Mouse (Mus musculus) kidney, adult 8-10 months (tissue): ENCODE results near the gene Pold1.

Experiments
- DNase-seq, 2 experiments: peaks; one replicate each; pipeline ENCODE4 v3.0.0; 2022

The Pold1 gene

GRCm38 (mm10) chr7:44548497-44549087 is at the start of gene Pold1:
Pold1 (minus strand) TSS chr7:44548849.
- peak; percentile 99 to 100 for DNase-seq

GRCm38 (mm10) chr7:44598336-44598735 is 49.7 kb upstream of the Pold1 start:
- no peak for DNase-seq

- DNase-seq, result no peak
Observed at GRCm38 (mm10) chr7:44597666-44598065, 49.0 kb upstream of the Pold1 start.

- no peak for DNase-seq
Observed at GRCm38 (mm10) chr7:44596996-44597538, 48.4 kb upstream of the Pold1 start.

- no peak for DNase-seq
Observed at GRCm38 (mm10) chr7:44596051-44596450, 47.4 kb upstream of the Pold1 start.

- no peak for DNase-seq
Observed at GRCm38 (mm10) chr7:44595131-44595561, 46.5 kb upstream of the Pold1 start.

- no peak for DNase-seq
Observed at GRCm38 (mm10) chr7:44594291-44594690, 45.6 kb upstream of the Pold1 start.

- DNase-seq, result peak; percentile 75 to 88
Observed at GRCm38 (mm10) chr7:44593775-44594174, 45.1 kb upstream of the Pold1 start.

- DNase-seq, result no peak
Observed at GRCm38 (mm10) chr7:44593051-44593450, 44.4 kb upstream of the Pold1 start.

- peak in 1 of 2 experiments; percentile 19 for DNase-seq
Observed at GRCm38 (mm10) chr7:44591348-44592116, 42.9 kb upstream of the Pold1 start.

GRCm38 (mm10) chr7:44590402-44591347 is 42.0 kb upstream of the Pold1 start, which contains the start of gene Kcnc3:
Kcnc3 (plus strand) TSS chr7:44590664.
- DNase-seq, result peak; percentile 95 to 98

- DNase-seq, result peak; percentile 51 to 59
Observed at GRCm38 (mm10) chr7:44589946-44590345, 41.3 kb upstream of the Pold1 start.

- peak; percentile 93 for DNase-seq
Observed at GRCm38 (mm10) chr7:44589149-44589548, 40.5 kb upstream of the Pold1 start.

GRCm38 (mm10) chr7:44588338-44588737 is 39.7 kb upstream of the Pold1 start:
- DNase-seq, result no peak

- no peak for DNase-seq
Observed at GRCm38 (mm10) chr7:44587676-44588075, 39.0 kb upstream of the Pold1 start.

- DNase-seq, result no peak
Observed at GRCm38 (mm10) chr7:44586930-44587329, 38.3 kb upstream of the Pold1 start.

GRCm38 (mm10) chr7:44586518-44586917 is 37.9 kb upstream of the Pold1 start:
- DNase-seq, result no peak

GRCm38 (mm10) chr7:44585606-44586005 is 37.0 kb upstream of the Pold1 start:
- DNase-seq, result no peak

GRCm38 (mm10) chr7:44584921-44585320 is 36.3 kb upstream of the Pold1 start:
- no peak for DNase-seq

- DNase-seq, result no peak
Observed at GRCm38 (mm10) chr7:44584265-44584804, 35.7 kb upstream of the Pold1 start.

- DNase-seq, result no peak
Observed at GRCm38 (mm10) chr7:44583146-44583545, 34.5 kb upstream of the Pold1 start.

GRCm38 (mm10) chr7:44582709-44583108 is 34.1 kb upstream of the Pold1 start:
- no peak for DNase-seq

GRCm38 (mm10) chr7:44581637-44582036 is 33.0 kb upstream of the Pold1 start:
- no peak for DNase-seq
